Mouse (Mus musculus): Measurements from ENCODE around the gene Rab11fip4. TPM values are rescaled to one million over a fixed set of nuclear protein-coding genes. Genes with fewer than 3 reads are reported as not detected.

Rab11fip4 gene
- polyA plus RNA-seq, 1 experiment from 2014 or later: 1.7 TPM

DNA sequence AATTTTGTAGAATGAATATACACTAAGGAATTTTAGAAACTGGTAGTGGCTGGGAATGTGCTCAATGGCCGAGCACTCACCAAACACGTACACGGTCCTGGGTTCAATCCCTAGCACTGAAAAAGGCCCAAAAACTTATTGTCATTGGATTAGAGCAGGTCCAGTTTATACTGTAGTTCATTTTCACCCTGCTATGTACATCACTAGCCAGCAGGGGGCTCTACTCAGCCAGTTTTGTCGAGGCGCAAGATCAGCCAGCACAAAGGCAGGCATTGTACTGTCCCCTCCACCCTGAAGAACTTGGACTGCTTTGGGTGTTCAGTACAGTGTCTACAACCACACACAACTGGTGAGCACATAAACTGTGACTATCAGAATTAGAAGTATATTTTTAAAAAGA lies 6.8 kb upstream of the Rab11fip4 start:
- Histone ChIP-seq H3K4me2 (replicated peaks; ENCODE audit: low read depth) (no peak overlapping the region), H3K9ac (ENCODE audit: low read depth, low read length) (no peak overlapping the region), H3K9me3 (ENCODE audit: control insufficient read depth) (no peaks in the 10 kb centered on the region), H3K4me1 (replicated peaks; ENCODE audit: control insufficient read depth, insufficient read depth, low read length) (no peaks in the 10 kb centered on the region), H3K27ac (ENCODE audit: low read depth, low read length) (no peak overlapping the region), H3K4me3 (ENCODE audit: low read depth, low read length) (no peak overlapping the region), H3K36me3 (ENCODE audit: control insufficient read depth, insufficient read depth) (peaks cover 5% of the 10 kb centered on the region; the same call in 1 of the 2 replicates), H3K27me3 (replicated peaks; ENCODE audit: control insufficient read depth, insufficient read depth, low read length) (peaks cover 10% of the 10 kb centered on the region; the same call in 1 of the 2 replicates)
- no peak for ATAC-seq
- WGBS: 6% methylated on average over 5 of the region's 5 CpGs
- peak; percentile 90 for TF ChIP-seq CTCF (IDR thresholded peaks at IDR 0.05; ENCODE audit: low read depth)

DNA sequence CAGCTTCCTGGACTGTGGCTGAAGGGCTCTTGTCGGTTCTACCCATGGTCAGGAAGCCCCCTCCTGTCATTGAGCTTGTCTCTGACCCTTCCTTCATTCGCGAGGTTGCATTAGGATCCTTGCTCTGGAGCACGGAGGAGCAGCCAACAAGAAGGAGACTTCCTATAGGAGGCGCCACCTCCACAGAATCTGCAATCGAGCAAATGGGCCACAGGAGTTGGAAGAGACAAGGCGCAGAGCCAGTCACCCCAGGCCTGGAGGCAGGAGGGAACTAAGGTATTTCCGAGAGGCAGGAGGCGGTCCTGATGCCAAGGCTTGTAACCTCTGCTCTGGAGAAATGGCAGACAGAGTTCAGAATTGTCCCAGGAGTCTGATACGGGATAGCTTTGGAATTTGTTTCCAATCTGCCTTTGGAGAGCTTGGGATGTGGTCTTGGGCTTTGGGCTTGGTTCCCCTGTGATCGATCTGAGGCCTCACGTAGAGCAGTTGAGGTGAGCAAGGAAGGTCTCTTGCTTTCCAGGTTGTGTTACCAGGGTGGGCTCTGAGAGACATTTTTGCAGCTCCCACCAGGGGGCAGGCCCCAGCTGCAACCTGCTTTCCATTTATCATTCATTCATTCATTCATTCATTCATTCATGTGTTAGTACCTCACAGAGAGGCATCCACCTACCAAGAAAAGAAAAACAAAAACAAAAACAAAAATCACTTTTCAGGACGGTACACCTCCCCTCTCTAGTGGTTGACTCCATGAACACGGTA lies 1.5 kb upstream of the Rab11fip4 start:
- H3K27me3 ChIP-seq (replicated peaks; ENCODE audit: control insufficient read depth, insufficient read depth, low read length): peaks cover 53% of the 10 kb centered on the region
- no peak overlapping the region for H3K9ac ChIP-seq (ENCODE audit: low read depth, low read length)
- no peak for ATAC-seq
- TF ChIP-seq CTCF (IDR thresholded peaks at IDR 0.05; ENCODE audit: low read depth): peak; percentile 59
- no peak overlapping the region for H3K4me3 ChIP-seq (ENCODE audit: low read depth, low read length)
- H3K36me3 ChIP-seq (ENCODE audit: control insufficient read depth, insufficient read depth): no peaks in the 10 kb centered on the region
- WGBS: 54% methylated on average over 14 of the region's 14 CpGs
- H3K4me2 ChIP-seq (replicated peaks; ENCODE audit: low read depth): no peak overlapping the region
- no peaks in the 10 kb centered on the region for H3K9me3 ChIP-seq (ENCODE audit: control insufficient read depth)
- no peaks in the 10 kb centered on the region for H3K4me1 ChIP-seq (replicated peaks; ENCODE audit: control insufficient read depth, insufficient read depth, low read length)
- H3K27ac ChIP-seq (ENCODE audit: low read depth, low read length): no peak overlapping the region

DNA sequence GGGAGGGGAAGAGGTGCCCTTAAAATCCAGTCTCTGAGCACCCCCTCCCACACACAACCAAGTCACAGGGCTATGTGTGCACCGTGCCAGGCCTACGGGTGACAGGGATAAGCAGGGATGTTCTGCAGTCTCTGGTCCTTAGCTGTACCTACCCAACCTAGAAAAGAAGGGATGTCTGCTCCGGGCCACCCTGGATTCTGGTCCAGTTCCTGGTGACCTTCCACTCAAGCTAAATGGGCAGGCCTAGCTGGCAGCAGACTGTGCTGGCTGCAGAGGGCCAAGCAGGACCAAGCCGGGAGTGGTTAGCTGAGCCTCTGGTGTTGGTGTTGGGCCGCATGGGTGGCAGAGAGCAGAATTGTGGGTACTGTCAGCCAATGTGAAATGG lies 571 bp downstream of the Rab11fip4 start:
- no peak overlapping the region for H3K27ac ChIP-seq (ENCODE audit: low read depth, low read length)
- TF ChIP-seq CTCF (IDR thresholded peaks at IDR 0.05; ENCODE audit: low read depth): no peak
- no peaks in the 10 kb centered on the region for H3K4me1 ChIP-seq (replicated peaks; ENCODE audit: control insufficient read depth, insufficient read depth, low read length)
- peak overlapping the region; percentile 86 for H3K4me2 ChIP-seq (replicated peaks; ENCODE audit: low read depth)
- peak overlapping the region; percentile 50 for H3K4me3 ChIP-seq (ENCODE audit: low read depth, low read length)
- ATAC-seq: no peak
- no peaks in the 10 kb centered on the region for H3K36me3 ChIP-seq (ENCODE audit: control insufficient read depth, insufficient read depth)
- 0 out of 2 replicates have a peak overlapping the region, but pooled peaks have one; percentile 26 for H3K9ac ChIP-seq (ENCODE audit: low read depth, low read length)
- WGBS: 42% methylated on average over 5 of the region's 5 CpGs
- H3K9me3 ChIP-seq (ENCODE audit: control insufficient read depth): no peaks in the 10 kb centered on the region
- peaks cover 53% of the 10 kb centered on the region for H3K27me3 ChIP-seq (replicated peaks; ENCODE audit: control insufficient read depth, insufficient read depth, low read length)

DNA sequence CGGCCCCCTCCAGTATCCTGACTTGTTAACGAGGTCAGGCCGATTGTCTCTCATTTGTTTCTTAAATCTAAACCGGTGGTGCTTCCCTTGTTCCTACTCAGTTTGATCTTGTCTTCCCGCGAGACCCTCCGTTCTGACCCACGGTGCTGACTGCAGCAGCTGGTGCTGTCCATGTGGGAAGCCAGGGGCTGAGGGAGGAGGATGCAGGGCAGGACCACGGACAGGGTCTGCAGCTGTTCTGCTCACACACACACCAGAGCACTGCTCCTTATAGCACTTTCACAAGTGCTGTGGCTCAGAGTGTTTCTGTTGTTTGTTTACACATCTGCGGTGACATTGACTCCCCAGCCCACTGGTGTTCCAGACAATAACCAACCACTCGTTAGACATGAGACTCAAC lies 2.5 kb downstream of the Rab11fip4 start:
- no peak for ATAC-seq

DNA sequence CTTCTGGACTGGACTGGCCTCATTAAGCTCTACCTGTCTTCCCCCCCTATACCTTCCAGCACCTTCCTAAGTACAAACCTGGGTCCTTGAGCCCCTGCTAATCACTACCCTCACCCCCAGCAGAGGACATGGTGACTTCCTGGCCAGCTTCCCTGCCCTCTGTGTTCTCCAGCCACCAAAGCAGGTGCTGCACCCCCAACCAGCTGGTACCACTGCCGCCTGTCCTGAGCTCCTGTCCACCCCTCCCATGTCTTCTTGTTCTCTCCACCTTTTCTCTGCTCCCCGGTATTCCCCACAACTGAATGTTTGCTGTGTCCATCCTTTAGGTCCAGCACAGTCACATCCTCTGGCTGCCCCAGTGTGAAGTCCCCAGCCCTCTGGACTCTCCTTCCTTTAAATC lies 19.4 kb downstream of the Rab11fip4 start:
- Histone ChIP-seq H3K4me1 (replicated peaks; ENCODE audit: control insufficient read depth, insufficient read depth, low read length) (no peaks in the 10 kb centered on the region), H3K4me2 (replicated peaks; ENCODE audit: low read depth) (no peak overlapping the region; the same call in 1 of the 2 replicates), H3K36me3 (ENCODE audit: control insufficient read depth, insufficient read depth) (no peaks in the 10 kb centered on the region; the same call in 1 of the 2 replicates), H3K27me3 (replicated peaks; ENCODE audit: control insufficient read depth, insufficient read depth, low read length) (no peaks in the 10 kb centered on the region), H3K4me3 (ENCODE audit: low read depth, low read length) (no peak overlapping the region), H3K9ac (ENCODE audit: low read depth, low read length) (no peak overlapping the region), H3K9me3 (ENCODE audit: control insufficient read depth) (no peaks in the 10 kb centered on the region), H3K27ac (ENCODE audit: low read depth, low read length) (peak overlapping the region; percentile 9; the same call in 1 of the 2 replicates)
- no peak for ATAC-seq
- 60% methylated on average over 2 of the region's 2 CpGs for WGBS
- no peak for TF ChIP-seq CTCF (IDR thresholded peaks at IDR 0.05; ENCODE audit: low read depth)

More for the DNA sequence above, 2.5 kb downstream of the Rab11fip4 start:
- Histone ChIP-seq H3K27ac (ENCODE audit: low read depth, low read length) (no peak overlapping the region), H3K27me3 (replicated peaks; ENCODE audit: control insufficient read depth, insufficient read depth, low read length) (peaks cover 51% of the 10 kb centered on the region), H3K9ac (ENCODE audit: low read depth, low read length) (no peak overlapping the region), H3K36me3 (ENCODE audit: control insufficient read depth, insufficient read depth) (no peaks in the 10 kb centered on the region), H3K4me3 (ENCODE audit: low read depth, low read length) (no peak overlapping the region), H3K4me2 (replicated peaks; ENCODE audit: low read depth) (no peak overlapping the region), H3K9me3 (ENCODE audit: control insufficient read depth) (no peaks in the 10 kb centered on the region), H3K4me1 (replicated peaks; ENCODE audit: control insufficient read depth, insufficient read depth, low read length) (no peaks in the 10 kb centered on the region)
- 33% methylated on average over 11 of the region's 11 CpGs for WGBS
- no peak for TF ChIP-seq CTCF (IDR thresholded peaks at IDR 0.05; ENCODE audit: low read depth)

DNA sequence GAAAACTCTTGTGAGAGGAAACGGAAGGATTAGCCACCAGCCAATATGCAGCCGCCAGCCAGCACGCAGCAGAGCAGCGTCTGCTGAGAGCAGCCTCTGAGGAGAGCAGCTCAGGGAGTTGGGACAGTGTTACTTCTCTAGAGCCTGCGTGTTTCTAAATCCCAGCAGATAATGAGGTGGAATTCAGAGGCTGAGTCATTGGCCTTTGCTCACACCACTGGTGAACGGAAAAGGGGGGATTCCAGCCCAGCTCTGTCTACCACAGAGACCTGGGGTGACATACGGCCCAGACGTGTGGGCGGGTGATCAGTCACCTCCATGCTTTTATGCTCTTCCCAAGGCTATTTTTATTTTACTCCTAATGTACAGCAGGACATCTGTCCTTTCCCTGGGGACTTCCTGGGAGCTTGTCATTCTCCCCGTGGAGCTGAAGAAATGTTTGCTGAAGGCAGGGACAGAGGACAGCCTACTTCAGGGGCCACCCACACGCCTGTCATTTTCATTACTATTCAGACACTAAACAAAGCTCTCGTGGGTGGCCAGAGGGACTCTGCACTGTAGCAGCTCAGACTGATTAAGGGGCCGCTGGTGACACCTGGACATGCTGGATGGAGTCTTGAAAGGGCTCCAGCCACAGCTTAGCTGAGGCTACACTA lies 20.1 kb downstream of the Rab11fip4 start:
- Histone ChIP-seq H3K9ac (ENCODE audit: low read depth, low read length) (no peak overlapping the region), H3K4me3 (ENCODE audit: low read depth, low read length) (no peak overlapping the region), H3K4me2 (replicated peaks; ENCODE audit: low read depth) (no peak overlapping the region), H3K4me1 (replicated peaks; ENCODE audit: control insufficient read depth, insufficient read depth, low read length) (no peaks in the 10 kb centered on the region), H3K27me3 (replicated peaks; ENCODE audit: control insufficient read depth, insufficient read depth, low read length) (no peaks in the 10 kb centered on the region), H3K9me3 (ENCODE audit: control insufficient read depth) (no peaks in the 10 kb centered on the region), H3K36me3 (ENCODE audit: control insufficient read depth, insufficient read depth) (no peaks in the 10 kb centered on the region; the same call in 1 of the 2 replicates), H3K27ac (ENCODE audit: low read depth, low read length) (peak overlapping the region; percentile 9; the same call in 1 of the 2 replicates)
- ATAC-seq: 0 out of 2 replicates have a peak, but pooled peaks have one; percentile 43
- TF ChIP-seq CTCF (IDR thresholded peaks at IDR 0.05; ENCODE audit: low read depth): no peak
- WGBS: 10% methylated on average over 13 of the region's 13 CpGs
